Mouse (Mus musculus) c-Kit-positive CD71-positive TER-119-positive erythroid progenitor cells, embryonic 14.5 days (primary cell): ENCODE data around the gene Slco4c1.
A peak's percentile ranks its signal among the peaks of the same experiment; 100 is the strongest.

Experiments used
- DNase-seq: peaks from one replicate; pipeline ENCODE4 v3.0.0-alpha.2; 2013; ENCODE audit warnings: low spot score

The Slco4c1 gene

DNA sequence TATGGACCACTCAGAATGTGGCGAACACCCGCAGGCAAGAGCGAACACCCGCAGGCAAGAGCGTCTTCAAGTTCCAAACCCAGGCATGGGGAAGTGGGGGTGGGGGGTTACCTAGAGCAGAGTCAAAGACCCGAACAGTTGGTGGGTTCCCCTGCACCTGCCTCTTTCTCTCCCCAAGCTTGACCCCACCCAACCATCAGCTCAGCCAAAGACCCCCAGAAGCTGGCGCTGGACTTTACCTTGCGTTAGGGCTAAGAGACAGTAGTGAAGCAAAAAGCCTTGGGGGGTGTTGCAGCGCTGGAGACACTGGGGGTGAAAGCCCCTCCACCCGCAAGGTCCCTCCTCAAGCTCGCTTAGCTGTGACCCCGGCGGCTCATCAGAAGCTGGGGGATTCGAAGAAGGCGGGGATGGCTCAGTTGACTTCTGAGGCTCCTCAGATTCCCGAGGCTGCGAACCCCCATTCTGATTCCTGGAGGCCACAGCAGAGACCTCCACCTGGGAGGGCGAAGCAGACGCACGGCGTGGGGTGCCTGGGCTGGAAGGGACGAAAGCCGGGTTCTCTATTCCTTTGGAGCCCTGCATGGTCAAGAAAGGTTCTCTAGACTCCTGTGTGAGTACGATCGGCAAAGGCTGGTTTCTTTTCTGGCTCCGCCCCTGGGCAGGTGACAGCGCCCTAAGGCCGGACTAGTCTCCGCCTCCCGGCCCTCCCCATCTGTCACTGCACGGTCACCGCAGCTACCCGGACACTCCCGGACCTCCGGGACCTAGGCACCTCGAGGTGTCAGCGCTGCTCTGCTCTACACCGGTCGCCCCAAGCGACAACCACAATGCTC lies at the start of gene Slco4c1:
TSS of gene Slco4c1 (minus strand) at position 644 of the 833 bp plus-strand sequence.
- no peak for DNase-seq

GRCm38 (mm10) chr1:96917333-96917732 lies 45.4 kb upstream of the Slco4c1 start:
- DNase-seq, result no peak

DNA sequence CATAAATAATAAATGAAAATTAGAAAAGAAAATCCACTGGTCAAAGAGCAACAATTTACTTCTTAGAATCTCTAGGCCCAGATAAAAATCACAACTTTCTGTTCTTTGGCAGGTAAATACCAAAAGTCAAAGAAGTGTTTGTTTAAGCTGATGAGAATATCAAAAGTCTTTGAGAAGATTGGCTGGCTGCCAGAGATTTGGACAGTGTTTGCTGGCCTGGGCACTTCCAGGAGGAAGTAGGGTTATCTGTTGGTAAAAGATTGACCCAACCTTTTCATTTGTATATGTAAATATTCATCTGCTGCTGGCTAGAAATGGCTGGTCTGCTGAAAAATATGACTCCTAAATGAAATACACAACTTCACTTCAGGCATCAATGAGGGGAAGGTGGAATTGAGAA lies 11.8 kb upstream of the Slco4c1 start:
- no peak for DNase-seq

DNA sequence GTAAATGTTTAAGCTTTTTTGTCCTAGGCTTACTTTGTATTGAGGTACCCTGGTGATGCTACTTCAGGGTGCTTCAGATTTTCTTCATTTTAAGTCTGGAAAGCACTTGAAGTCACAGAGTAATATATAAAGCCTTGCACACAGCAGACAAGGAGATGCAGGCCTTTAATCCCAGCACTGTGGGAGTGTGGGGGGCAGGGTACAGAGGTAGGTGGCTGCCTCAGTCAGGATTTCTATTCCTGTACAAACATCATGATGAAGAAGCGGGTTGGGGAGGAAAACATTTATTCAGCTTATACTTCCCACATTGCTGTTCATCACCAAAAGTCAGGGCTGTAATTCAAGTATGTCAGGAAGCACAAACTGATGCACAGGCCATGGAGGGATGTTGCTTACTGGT lies 6.6 kb upstream of the Slco4c1 start:
- DNase-seq, result no peak

GRCm38 (mm10) chr1:96876076-96876475 lies 4.1 kb upstream of the Slco4c1 start:
- DNase-seq, result no peak

- DNase-seq, result no peak
These were observed 2.7 kb upstream of the Slco4c1 start for GRCm38 (mm10) chr1:96874636-96875035.

GRCm38 (mm10) chr1:96872361-96872693 lies 356 bp upstream of the Slco4c1 start:
- DNase-seq, result no peak

DNA sequence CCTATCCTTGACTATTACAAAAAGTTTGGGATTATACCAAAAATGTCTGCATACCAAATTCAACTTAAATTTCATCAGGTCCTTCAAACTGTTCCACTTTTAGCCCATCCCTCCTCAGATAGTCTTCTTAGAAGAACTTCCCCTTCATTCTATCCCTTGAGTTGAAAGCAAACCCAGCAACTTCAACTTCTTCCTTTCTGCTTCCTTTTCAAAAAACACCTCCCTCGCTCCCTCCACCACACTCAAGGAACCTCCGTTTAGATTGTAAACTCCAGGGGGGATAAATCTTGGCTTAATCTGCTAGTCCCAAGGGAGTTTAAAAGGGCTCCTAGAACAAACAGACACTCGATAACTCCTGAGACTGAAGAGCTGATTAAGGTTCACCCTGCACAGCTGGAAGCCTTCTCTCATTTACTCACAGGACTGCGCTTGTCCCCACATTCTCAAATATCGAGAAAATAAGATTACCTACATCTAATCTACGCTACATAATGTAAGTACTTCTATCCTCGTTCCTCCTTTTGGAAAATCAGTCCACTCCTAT lies 1.1 kb downstream of the Slco4c1 start:
- no peak for DNase-seq

DNA sequence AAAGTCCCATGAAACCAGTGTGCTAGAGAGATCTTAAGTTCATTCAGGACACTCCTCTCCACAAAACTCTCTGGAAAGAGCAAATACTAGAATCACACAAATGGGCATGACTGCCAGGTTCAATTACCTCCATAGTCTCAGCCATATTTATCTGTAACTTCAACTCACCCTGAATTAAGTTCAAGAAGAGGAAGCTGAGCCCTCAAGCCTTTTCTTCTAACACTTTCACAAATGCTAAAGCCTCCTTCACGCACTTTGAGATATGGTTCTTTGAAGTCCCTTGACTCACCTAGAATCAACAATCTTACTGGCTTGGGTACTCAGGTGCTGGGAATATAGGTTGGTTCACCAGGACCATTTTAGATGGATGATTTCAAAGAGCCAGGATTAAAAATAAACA lies 3.2 kb downstream of the Slco4c1 start:
- DNase-seq, result no peak

GRCm38 (mm10) chr1:96866002-96866401 lies 6.0 kb downstream of the Slco4c1 start:
- no peak for DNase-seq

DNA sequence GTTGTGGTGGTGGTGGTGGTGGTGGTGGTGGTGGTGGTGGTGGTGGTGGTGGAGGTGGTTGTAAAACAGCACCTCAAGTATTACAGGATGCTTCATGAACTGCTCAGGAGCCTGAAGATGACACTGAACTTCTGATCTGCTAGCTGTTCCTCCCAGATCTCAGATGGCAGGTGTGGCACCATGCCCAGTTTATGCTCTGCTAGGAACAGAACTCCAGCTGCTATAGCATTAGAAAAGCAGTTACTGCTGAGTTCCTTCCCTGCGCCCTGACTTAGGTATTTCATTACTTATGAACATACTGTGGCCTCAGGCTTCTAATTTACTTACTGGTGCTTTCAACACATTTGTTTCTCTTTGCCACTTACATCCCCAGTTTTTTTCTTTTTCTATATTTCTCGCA lies 7.9 kb downstream of the Slco4c1 start:
- no peak for DNase-seq

DNA sequence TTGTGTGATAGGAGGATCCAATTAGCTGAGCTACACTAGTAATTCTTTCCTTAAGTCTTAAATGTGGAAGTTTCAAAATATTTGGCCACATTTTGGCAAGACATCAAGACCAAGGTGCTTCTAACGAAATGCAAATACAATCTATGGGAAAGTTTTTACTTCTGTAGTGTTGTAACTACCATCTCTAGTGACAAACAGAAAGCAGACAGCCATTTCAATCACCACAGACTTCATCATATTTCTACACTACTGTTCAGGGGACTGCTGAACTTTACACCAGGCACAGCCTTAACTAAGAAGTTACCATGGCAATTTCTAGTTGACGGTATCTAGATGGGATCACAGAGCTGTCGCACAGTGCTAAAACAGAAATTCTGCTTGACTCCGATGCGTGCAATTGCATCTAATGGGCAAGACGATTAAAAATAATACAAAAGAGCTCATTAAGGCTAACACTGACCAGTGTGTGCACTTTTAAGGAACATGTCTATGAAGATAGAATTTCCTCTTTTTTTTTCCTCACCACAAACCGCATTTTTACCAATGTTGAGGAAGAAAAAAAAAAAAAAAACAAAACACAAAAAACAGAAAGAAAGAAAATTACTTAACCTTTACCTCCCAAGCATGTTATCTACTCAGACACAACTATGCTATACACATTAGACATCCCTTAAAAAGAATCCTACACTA lies 11.8 kb downstream of the Slco4c1 start:
- DNase-seq, result no peak

DNA sequence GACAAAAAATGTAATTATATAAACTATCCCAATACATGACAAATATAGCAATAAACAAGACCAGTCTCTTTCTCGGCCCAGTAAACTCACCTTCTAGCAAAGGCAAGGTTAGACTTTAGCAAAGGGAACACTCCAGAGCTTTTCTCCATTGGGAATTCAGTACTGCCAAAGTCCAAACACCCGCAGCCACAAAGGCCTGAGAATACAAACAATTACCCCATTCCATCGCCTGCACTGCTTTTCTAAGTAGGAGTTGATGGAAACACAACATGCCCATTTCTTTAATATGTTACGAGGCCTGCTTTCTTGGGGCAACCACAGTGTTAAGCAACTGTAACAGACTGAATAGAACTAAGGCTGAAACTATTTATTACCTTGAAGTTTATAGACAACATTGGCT lies 18.4 kb downstream of the Slco4c1 start:
- DNase-seq, result no peak

- no peak for DNase-seq
These were observed 22.9 kb downstream of the Slco4c1 start for GRCm38 (mm10) chr1:96849101-96849500.

DNA sequence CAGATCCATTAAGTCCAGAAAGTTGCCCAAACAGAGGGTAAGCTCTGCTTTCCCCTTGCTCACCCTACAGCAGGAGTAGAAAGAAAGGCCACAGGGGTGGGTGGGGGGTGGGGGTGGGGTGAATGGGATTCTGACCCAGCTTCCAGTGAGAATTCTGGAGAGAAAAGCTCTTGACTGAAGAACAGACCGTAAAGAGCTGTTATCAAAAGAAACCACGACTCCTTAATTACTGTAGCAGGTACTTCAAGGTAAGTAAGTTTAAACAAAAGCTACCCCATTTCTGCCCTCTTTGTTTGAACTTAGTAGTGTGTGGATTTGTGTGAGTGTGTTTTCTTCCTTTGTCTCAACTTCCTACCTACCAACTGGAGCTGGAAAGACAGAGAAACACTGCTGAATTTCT lies 23.4 kb downstream of the Slco4c1 start:
- no peak for DNase-seq

DNA sequence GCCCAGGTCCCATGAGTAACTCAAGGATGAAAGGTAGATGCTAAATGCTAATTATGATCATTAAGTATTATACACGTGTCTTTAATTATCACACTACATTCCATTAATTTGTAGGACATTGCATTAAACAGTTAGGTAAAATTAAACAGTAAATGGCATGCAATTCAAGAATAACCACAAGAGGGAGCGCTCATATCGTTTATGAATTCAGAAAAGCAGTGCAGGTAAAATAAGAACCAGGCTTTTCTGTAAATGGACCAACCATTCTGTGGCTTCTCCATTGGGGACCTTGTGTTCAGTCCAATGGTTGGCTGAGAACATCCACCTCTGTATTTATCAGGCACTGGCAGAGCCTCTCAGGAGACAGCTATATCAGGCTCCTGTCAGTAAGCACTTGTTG lies 25.2 kb downstream of the Slco4c1 start:
- DNase-seq, result peak; percentile 4

- no peak for DNase-seq
These were observed 66.7 kb downstream of the Slco4c1 start for GRCm38 (mm10) chr1:96805287-96805727.

- DNase-seq, result peak; percentile 29
These were observed 70.4 kb downstream of the Slco4c1 start for GRCm38 (mm10) chr1:96801595-96801994.

DNA sequence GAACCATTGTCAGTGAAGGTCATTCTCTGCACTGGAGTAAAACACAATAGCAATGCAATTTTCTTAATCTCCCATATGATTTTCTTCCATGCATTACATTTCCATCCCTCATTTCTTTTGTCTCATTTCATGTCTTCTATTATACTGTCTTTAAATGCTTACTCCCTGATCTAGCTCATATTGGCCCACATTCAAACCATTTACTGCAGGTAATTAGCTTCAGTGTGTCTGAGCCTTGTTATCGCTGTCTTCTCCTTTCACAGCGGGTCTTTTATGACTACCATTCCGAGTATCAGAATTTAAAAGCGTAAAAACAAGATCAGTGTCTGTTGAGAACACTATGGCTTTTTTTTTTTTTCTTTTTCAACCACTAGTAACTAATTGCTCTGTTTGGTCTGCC lies 77.3 kb downstream of the Slco4c1 start:
- no peak for DNase-seq

DNA sequence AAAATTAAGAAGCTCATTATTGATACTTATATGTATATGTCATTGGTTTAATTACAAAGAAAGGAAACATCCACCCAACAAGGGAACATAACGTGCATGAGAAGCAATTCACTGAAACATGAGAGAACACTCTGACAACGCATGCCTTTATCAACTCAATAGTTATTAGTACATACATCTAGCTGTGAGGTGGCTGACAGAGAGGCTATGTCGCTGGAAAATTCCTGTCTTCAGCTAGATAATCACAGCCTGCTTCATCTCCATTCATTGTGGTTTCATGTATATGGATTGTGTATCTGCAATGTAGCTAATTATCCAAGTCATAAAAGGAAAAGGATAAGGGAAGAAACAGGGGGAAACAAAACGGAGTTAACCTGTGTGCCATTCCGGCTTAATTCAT lies 77.7 kb downstream of the Slco4c1 start:
- DNase-seq, result no peak

- no peak for DNase-seq
These were observed 82.7 kb downstream of the Slco4c1 start for GRCm38 (mm10) chr1:96789268-96789667.

DNA sequence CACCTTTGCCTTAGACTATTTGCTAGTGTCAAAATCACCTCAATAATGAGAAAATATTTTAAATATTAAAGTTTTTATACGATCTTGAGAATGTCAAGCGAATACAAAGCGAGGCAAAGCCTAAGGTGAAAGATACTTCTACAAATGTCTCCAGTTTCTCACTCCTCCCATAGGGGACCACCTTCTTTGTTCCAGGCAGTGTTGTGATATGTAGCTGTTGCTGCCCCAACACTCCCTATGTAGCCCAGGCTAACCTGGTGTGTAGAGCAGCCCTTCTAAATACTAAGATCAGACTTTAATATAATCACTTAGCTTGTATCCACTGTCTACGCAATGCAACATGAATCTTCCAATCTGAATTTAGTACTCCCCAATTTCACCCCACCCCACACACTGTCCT lies 97.8 kb downstream of the Slco4c1 start:
- no peak for DNase-seq

DNA sequence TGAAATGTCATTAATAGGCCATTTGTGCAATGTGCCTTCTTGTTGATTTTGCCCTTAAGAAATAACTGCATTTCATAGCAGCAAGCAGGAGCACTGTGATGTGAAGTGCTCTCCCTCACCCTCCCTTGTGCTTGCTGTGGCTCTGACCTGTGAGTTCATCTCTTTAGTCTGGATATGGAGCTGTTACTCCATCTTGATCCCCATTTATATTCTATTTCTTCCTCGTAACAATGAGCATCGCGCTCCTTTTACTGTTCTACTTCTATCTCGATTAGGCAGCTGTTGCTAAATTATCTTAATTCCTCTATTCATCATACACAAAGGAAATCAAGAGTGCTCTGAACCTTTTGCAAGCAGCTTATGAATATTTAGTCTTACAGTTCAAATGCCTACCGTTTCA lies 98.3 kb downstream of the Slco4c1 start:
- no peak for DNase-seq
